Mouse (Mus musculus) right cerebral cortex, postnatal 10 days (tissue): ENCODE measurements around the gene Gemin2.
"Not testable (repeated sequence)": the region's sequence is repeated elsewhere in the genome, so short reads cannot be mapped to it uniquely, and the experiment has no call there.

Experiments used
- DNase-seq, 2 experiments: peaks; one replicate each; pipeline ENCODE4 v3.0.0; 2021; ENCODE audit warnings: low spot score in 2 of 2

Gene Gemin2

GRCm38 (mm10) chr12:59013234-59013633 lies at the start of gene Gemin2:
Gemin2 (plus strand) TSS chr12:59013393.
- peak; percentile 94 to 95 for DNase-seq

- peak; percentile 52 to 65 for DNase-seq
Measured at GRCm38 (mm10) chr12:58964583-58964982, 48.6 kb upstream of the Gemin2 start.

- no peak for DNase-seq
Measured at GRCm38 (mm10) chr12:58976966-58977365, 36.2 kb upstream of the Gemin2 start.

- not testable (repeated sequence) for DNase-seq
Measured at GRCm38 (mm10) chr12:58981178-58981661, 32.0 kb upstream of the Gemin2 start.

- no peak for DNase-seq
Measured at GRCm38 (mm10) chr12:58985766-58986165, 27.4 kb upstream of the Gemin2 start.

- DNase-seq, result no peak
Measured at GRCm38 (mm10) chr12:59010482-59010881, 2.7 kb upstream of the Gemin2 start.

- DNase-seq, result no peak
Measured at GRCm38 (mm10) chr12:59011275-59011843, 1.8 kb upstream of the Gemin2 start.

GRCm38 (mm10) chr12:59011844-59012709 lies 1.1 kb upstream of the Gemin2 start, which contains the start of gene Sec23a:
Sec23a (minus strand) TSS chr12:59012017.
- DNase-seq, result peak; percentile 98 to 99

- no peak for DNase-seq
Measured at GRCm38 (mm10) chr12:59012710-59013091, 492 bp upstream of the Gemin2 start.

GRCm38 (mm10) chr12:59017970-59018369 lies 4.8 kb downstream of the Gemin2 start:
- DNase-seq, result no peak

GRCm38 (mm10) chr12:59019891-59020290 lies 6.7 kb downstream of the Gemin2 start:
- no peak for DNase-seq

GRCm38 (mm10) chr12:59021306-59021705 lies 8.1 kb downstream of the Gemin2 start:
- no peak for DNase-seq

GRCm38 (mm10) chr12:59032101-59032500 lies 18.9 kb downstream of the Gemin2 start:
- no peak for DNase-seq

GRCm38 (mm10) chr12:59039162-59039970 lies 26.2 kb downstream of the Gemin2 start:
- DNase-seq, result no peak

- DNase-seq, result peak in 1 of 2 experiments; percentile 34
Measured at GRCm38 (mm10) chr12:59039971-59040844, 27.0 kb downstream of the Gemin2 start.

- DNase-seq, result no peak
Measured at GRCm38 (mm10) chr12:59040851-59041250, 27.7 kb downstream of the Gemin2 start.

GRCm38 (mm10) chr12:59052470-59052869 lies 39.3 kb downstream of the Gemin2 start:
- no peak for DNase-seq

- DNase-seq, result no peak
Measured at GRCm38 (mm10) chr12:59053166-59053565, 40.0 kb downstream of the Gemin2 start.

GRCm38 (mm10) chr12:59053976-59054375 lies 40.8 kb downstream of the Gemin2 start:
- no peak for DNase-seq

GRCm38 (mm10) chr12:59055196-59055850 lies 42.1 kb downstream of the Gemin2 start:
- DNase-seq, result no peak

GRCm38 (mm10) chr12:59056222-59056621 lies 43.0 kb downstream of the Gemin2 start:
- no peak for DNase-seq
